Mouse (Mus musculus) naive thymus-derived CD4-positive, alpha-beta T cell, adult 5 months (primary cell): ENCODE results near the gene 9230112D13Rik. TPM values are rescaled to one million over a fixed set of nuclear protein-coding genes. Genes with fewer than 3 reads are reported as not detected.

Source experiments
- polyA plus RNA-seq: library from polyadenylated mRNA; unstranded; fragments of 100-300 nt; shearing (Covaris generic); gene quantifications from one replicate; pipeline ENCODE4 v1.2.1, GENCODE M21; 2017

9230112D13Rik gene
- not detected for polyA plus RNA-seq

DNA sequence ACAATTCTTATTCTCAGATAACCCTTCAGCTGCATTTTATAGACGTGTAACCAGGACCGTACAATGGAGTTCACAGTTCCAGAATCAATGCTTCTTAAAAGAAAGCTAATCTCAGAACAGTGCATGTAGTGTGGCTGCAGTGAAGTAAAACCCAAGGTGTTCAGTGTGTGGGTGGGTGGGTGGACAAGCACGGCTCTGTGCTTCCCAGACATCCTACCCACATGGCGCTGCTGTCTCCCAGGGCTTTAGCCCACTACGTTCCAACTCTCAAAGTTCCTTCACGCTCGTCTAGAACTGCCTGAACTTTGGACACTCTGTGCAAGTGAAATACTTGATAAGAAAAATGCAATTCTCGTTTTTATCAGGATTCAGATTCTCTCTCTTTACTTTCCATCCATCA lies at the start of gene 9230112D13Rik:
9230112D13Rik (minus strand) TSS at position 101 of the 400 bp plus-strand sequence.

GRCm38 (mm10) chr14:34503325-34503647 lies 19.3 kb downstream of the 9230112D13Rik start, which contains the start of gene Bmpr1a:
TSS of gene Bmpr1a (minus strand) at chr14:34503341.

Other genes starting within 250 kb of the 9230112D13Rik start
- 23.7 TPM for gene Shld2, start 212.3 kb downstream of the 9230112D13Rik start, polyA plus RNA-seq
- gene Glud1, start 212.1 kb downstream of the 9230112D13Rik start, polyA plus RNA-seq, result 114 TPM
- gene Fam25c, start 167.4 kb downstream of the 9230112D13Rik start, polyA plus RNA-seq, result not detected
- gene Sncg, start 148.0 kb downstream of the 9230112D13Rik start, polyA plus RNA-seq, result not detected
- not detected for gene Mmrn2, start 147.3 kb downstream of the 9230112D13Rik start, polyA plus RNA-seq
- gene Bmpr1a, start 19.5 kb downstream of the 9230112D13Rik start, polyA plus RNA-seq, result 0.52 TPM
- 0.09 TPM for gene Ldb3, start 65.9 kb upstream of the 9230112D13Rik start, polyA plus RNA-seq
- gene Opn4, start 77.3 kb upstream of the 9230112D13Rik start, polyA plus RNA-seq, result not detected
- 150 TPM for gene Wapl, start 151.1 kb upstream of the 9230112D13Rik start, polyA plus RNA-seq